In the genomic region with DNA sequence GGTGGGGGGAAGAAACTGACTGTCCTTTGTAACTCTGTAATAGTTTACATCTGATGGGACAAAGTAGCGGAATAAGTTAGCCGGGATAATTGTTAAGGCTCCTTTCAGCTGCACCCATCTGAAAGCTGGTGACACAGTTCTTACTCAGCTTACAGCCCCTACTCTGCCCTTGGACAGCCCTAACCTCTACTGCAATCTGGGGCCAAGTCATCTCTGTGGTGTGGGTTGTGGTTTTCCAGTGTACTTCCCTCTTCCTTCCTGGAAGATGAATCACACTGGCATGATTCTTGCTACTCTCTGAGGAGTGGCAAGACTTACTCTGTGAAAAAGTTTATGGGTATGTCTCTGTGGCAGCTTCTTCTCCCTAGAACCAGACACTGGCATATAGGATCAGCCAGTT, we compare ENCODE assay signal across 26 mouse cellular contexts. TPM values are rescaled to one million over a fixed set of nuclear protein-coding genes. Genes with fewer than 3 reads are reported as not detected.
DNase-seq lines count a peak whose midpoint lies in the region; ATAC-seq and TF ChIP-seq lines count a peak whose summit lies in the region.
"Had no signal": no experiment of that assay in that cellular context is flagged by ENCODE, and none has a peak within 500 bp of the region (broad histone marks: within the 10 kb centered on the region; RNA-seq: fewer than 3 reads in every experiment).

No protein-coding gene starts in this region.

- no peak overlapping the region for H3K4me3 ChIP-seq in gastrocnemius, adult 2 months
- H3K4me3 ChIP-seq: embryonic facial prominence, embryonic 12.5 days; forebrain, embryonic 15.5 days; hindbrain, embryonic 15.5 days; left cerebral cortex, adult 2 months; liver, embryonic 13.5 days; neural tube, embryonic 15.5 days; stomach, embryonic 15.5 days had no signal

- peak; percentile 34; the same call in 1 of the 2 replicates for ATAC-seq in megakaryocyte progenitor cell, adult 5-6 weeks (replicated peaks; ENCODE audit: poor library complexity)
- ATAC-seq: forebrain, embryonic 15.5 days had no signal

- no peak for TF ChIP-seq CTCF in gastrocnemius, adult 2 months (IDR thresholded peaks at IDR 0.05)

- intact Hi-C loops in gastrocnemius, adult 2 months (cut with DNase I) = no loop called here

- peak; percentile 4 to 16 for DNase-seq in adrenal gland, postnatal 36 days
- no peak for DNase-seq in adrenal gland, postnatal 14 days
- DNase-seq in 3T3-L1 (ENCODE audit: low read depth, low spot score) (peak; percentile 90), NIH3T3 (ENCODE audit: low read depth) (peak; percentile 16)
- DNase-seq in spleen, postnatal 14 days (ENCODE audit: low spot score in 2 of 2) = no peak
- no peak for DNase-seq in gastrocnemius, adult 2 months
- DNase-seq: cerebellum, adult 11-12 months; cerebellum, postnatal 10 days; gastrocnemius, postnatal 25 days; heart, postnatal 4 days; kidney, adult 8-10 months; kidney, postnatal 10 days; liver, embryonic 13.5 days; lung, embryonic 14.5 days; right cerebral cortex, adult 18-20 months; right cerebral cortex, postnatal 4 days; thymus, adult 2 months had no signal

- no peak overlapping the region for H3K27ac ChIP-seq in gastrocnemius, adult 2 months
- H3K27ac ChIP-seq: embryonic facial prominence, embryonic 12.5 days; forebrain, embryonic 15.5 days; hindbrain, embryonic 15.5 days; left cerebral cortex, adult 2 months; liver, embryonic 13.5 days; neural tube, embryonic 15.5 days; stomach, embryonic 15.5 days had no signal

RNA-seq across cellular contexts. Expression of gene Ndp, which starts 43.2 kb away (rescaled TPM):
- total RNA-seq in adrenal gland, postnatal 36 days (2021) = not detected
- not detected in 2 replicates for total RNA-seq in adrenal gland, postnatal 14 days (2021)
- not detected in 2 replicates for total RNA-seq in megakaryocyte progenitor cell, adult 5-6 weeks (2015)
- not detected in 2 replicates for total RNA-seq in megakaryocyte progenitor cell, adult 5-6 weeks (2017)
- total RNA-seq in gastrocnemius, adult 2 months (2021) = not detected
- total RNA-seq: adrenal gland, adult 18-20 months; heart, adult 8-10 months had no signal

Comparison
In these comparisons a context has a peak if more than half of its experiments do, and no peak if none do; other contexts are left out.
1. DNase-seq: peak in adrenal gland, postnatal 36 days (2 of 2), 3T3-L1 (single experiment) and NIH3T3 (single experiment); none in adrenal gland, postnatal 14 days (single experiment), spleen, postnatal 14 days (0 of 2) and gastrocnemius, adult 2 months (single experiment).